Mouse (Mus musculus): ENCODE measurements around the gene Anxa4. TPM values are rescaled to one million over a fixed set of nuclear protein-coding genes. Genes with fewer than 3 reads are reported as not detected.

Anxa4 gene
- 5.8 and 5.9 TPM in 2 replicates for polyA plus RNA-seq (2015; fragmentation: Nextera tagmentation; extraction: Ambion mirVana)

DNA sequence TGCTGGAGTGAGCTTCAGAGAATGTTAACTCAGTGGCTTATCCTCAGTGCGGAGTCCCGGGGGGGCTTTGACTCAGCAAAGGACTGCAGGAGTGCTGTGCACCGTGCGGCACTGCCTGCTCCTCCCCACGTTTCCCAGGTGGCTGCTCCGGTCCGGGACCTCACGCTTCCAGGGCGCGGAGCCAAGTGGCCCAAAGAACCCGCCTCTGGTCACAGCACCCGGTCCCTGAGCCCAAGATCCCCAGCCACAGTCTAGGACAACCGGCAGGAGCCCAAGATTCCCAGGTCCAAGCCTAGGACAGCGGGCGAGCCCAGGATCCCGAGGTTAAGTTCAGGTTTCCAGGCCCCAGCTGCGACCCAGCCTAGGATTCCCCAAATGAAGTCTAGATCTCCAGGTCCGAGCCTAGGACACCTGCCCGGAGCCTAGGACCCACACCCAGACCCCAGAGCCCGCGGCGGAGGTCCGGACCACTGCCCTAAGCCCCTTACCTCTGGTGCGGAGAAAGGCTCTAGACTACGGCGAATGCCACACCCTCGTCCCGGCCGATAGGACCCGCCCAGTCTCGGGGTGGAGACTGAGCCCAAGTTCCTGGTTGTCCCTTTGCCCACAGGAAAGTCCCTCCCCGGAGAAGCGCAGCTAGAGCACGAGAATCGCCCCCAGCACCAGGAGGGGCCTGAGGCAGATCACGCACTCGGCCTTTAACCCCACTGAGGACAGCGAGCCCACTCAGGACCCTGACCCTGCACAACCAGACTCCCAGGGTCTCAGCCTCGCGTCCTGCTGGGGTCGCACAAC, at the start of gene Anxa4:
Anxa4 (minus strand) TSS at position 564 of the 795 bp plus-strand sequence.
- peak within 1 kb of the TSS; percentile 44 for H3K4me3 ChIP-seq
- peak within 1 kb of the TSS; percentile 50 for H3K9ac ChIP-seq (replicated peaks)
- H3K4me1 ChIP-seq = peaks cover 13% of the 10 kb centered on the region
- H3K27ac ChIP-seq (replicated peaks) = no peak within 1 kb of the TSS
- WGBS = under 1% methylated on average over 41 of the region's 41 CpGs
- H3K27me3 ChIP-seq = peaks cover 6% of the 10 kb centered on the region; the same call in 1 of the 2 replicates
- no peak; the same call in 1 of the 2 replicates for ATAC-seq (replicated peaks)
- H3K4me2 ChIP-seq (replicated peaks) = peak within 1 kb of the TSS; percentile 91
- H3K36me3 ChIP-seq = no peaks in the 10 kb centered on the region
- no peaks in the 10 kb centered on the region for H3K9me3 ChIP-seq

DNA sequence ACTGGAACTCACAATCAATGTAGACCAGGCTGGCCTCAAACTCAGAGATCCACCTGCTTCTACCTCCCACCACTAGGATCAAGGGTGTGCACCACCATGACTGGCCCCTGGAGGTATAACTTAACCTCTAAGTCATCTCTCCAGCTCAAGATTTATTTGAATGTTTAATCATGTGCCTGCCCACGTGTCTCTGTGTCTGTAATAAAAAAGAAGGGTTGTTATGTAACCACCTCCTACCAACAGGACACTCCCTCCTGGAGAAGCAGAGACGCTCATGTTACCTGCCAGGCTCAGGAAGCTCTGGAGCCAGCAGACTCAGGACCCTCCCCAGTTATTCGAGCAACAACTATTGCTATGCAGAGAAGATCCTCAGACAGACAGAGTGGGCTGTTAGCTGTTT, 48.6 kb upstream of the Anxa4 start:
- H3K4me3 ChIP-seq = no peak overlapping the region
- WGBS = 72% methylated on average over 3 of the region's 3 CpGs
- H3K27ac ChIP-seq (replicated peaks) = no peak overlapping the region
- no peak overlapping the region for H3K4me2 ChIP-seq (replicated peaks)
- no peak for ATAC-seq (replicated peaks)
- no peaks in the 10 kb centered on the region for H3K27me3 ChIP-seq
- no peaks in the 10 kb centered on the region for H3K9me3 ChIP-seq
- no peaks in the 10 kb centered on the region for H3K36me3 ChIP-seq
- H3K4me1 ChIP-seq = no peaks in the 10 kb centered on the region
- H3K9ac ChIP-seq (replicated peaks) = no peak overlapping the region

DNA sequence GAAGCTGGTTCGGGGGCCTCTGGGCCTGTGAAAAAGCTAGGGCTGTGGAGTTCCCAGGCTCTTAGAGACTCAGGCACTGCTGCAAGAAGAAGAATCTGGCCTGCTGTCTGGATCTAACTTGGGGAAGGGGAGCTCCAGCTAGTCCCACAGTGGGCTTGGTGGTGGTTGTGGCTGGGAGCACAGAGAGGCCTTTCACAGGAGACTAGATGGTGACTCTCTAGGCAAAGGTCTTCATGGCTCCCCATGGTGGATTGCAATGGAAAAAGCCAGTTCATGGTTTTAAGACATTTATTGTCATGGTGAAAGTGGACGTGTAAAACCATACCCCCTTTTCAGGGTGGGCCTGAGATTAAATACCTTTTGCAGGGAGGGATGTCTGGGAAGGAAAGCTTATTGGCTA, 45.7 kb upstream of the Anxa4 start:
- Histone ChIP-seq H3K4me1 (no peaks in the 10 kb centered on the region), H3K9ac (replicated peaks) (no peak overlapping the region), H3K27me3 (no peaks in the 10 kb centered on the region), H3K4me2 (replicated peaks) (no peak overlapping the region), H3K27ac (replicated peaks) (no peak overlapping the region), H3K36me3 (no peaks in the 10 kb centered on the region), H3K4me3 (no peak overlapping the region), H3K9me3 (no peaks in the 10 kb centered on the region)
- WGBS = 61% methylated on average over 2 of the region's 2 CpGs
- ATAC-seq (replicated peaks) = no peak

DNA sequence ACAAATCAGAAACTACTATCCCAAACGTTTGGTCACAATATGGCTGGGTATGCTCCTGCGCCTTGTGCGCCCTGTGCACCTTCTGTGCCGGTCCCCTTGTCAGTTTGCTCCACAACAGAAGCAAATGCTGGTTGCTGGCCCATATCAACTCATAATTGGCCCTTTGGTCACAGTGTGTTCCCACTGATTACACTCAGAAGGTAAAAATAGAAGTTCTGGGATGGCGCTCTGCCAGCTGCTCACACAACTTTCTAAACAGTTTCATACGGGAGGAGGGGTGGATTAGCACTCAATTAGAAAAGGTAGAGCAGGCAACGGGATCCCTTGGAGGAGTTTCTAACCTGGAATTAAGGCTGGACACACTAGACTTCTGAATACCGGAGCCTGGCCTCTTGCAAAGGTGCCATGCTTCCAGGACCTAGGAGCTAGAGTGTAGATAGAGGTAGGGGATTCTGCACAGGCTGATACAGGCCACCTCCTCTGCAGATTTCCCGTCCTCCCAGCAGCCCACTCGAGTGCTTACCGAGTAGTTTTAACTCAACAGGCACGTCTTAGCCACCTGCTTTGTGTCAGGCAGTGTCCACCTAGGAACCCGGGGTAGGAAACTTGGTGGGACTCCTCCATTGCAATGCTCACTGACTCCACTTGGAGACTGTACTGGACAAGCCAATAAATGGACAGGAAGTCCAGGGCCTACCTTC, 39.6 kb upstream of the Anxa4 start:
- WGBS = 79% methylated on average over 13 of the region's 13 CpGs
- no peaks in the 10 kb centered on the region for H3K27me3 ChIP-seq
- no peak overlapping the region for H3K27ac ChIP-seq (replicated peaks)
- no peak overlapping the region for H3K4me2 ChIP-seq (replicated peaks)
- no peaks in the 10 kb centered on the region for H3K36me3 ChIP-seq
- H3K9ac ChIP-seq (replicated peaks) = no peak overlapping the region
- H3K4me3 ChIP-seq = no peak overlapping the region
- no peak for ATAC-seq (replicated peaks)
- H3K9me3 ChIP-seq = no peaks in the 10 kb centered on the region
- no peaks in the 10 kb centered on the region for H3K4me1 ChIP-seq

DNA sequence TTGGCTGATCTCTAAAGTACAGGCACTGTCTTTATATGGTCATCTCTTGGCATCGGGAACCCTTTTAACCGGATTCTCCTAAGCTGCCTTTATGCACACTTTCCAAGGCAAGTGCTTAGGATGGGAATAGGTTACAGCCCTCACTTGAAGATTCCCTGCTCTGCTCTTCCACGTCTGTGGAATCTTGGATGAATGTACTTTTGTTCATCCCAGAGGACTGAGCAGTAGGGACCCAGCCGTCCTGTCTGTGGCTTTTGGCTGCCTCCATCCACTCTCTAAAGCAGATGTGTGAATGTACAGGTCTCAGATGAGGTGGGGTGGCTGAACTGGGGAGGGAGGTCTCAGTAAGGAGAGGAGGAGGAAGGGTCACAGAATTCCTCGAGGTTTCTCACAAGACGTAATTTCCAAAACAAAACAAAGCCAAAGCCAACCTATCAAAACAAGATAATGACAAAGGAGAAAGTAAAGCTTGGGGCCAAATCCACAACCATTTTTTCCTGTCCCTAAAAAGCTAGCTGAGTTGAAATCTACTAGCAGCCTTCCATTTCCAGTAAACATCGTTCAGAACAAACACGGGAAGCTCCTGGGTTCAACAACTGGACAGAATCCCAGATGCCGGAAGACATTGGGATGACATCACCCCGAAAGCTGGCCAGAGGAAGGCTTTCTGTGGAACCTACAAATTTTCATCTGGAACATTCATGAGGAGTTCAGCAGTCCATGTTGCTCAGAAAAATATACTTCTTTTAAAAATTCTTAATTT, 37.5 kb upstream of the Anxa4 start:
- Histone ChIP-seq H3K4me2 (replicated peaks) (no peak overlapping the region), H3K4me3 (no peak overlapping the region), H3K9me3 (no peaks in the 10 kb centered on the region), H3K36me3 (no peaks in the 10 kb centered on the region), H3K9ac (replicated peaks) (no peak overlapping the region), H3K27ac (replicated peaks) (no peak overlapping the region; the same call in 1 of the 2 replicates), H3K27me3 (no peaks in the 10 kb centered on the region), H3K4me1 (no peaks in the 10 kb centered on the region)
- WGBS = 73% methylated on average over 10 of the region's 10 CpGs
- ATAC-seq (replicated peaks) = no peak

DNA sequence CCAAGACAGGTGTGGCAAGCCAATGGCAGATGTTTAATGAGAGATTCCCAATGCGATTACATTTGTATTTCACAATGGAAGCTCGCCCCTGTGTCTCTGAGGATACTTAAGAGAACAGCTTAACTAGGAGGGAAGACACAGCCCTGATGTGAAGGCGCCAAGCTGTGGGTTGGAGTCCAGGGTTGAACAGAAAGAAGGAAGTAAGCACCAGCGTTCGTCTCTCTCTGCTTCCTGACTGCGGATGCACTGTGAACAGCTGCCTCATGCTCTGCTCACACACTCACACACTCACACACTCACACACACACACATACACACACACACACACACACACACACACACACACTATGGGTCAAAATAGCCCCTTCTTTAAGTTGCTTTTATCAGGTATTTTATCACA, 36.4 kb upstream of the Anxa4 start:
- ATAC-seq (replicated peaks) = no peak
- no peaks in the 10 kb centered on the region for H3K9me3 ChIP-seq
- WGBS = 92% methylated on average over 6 of the region's 6 CpGs

DNA sequence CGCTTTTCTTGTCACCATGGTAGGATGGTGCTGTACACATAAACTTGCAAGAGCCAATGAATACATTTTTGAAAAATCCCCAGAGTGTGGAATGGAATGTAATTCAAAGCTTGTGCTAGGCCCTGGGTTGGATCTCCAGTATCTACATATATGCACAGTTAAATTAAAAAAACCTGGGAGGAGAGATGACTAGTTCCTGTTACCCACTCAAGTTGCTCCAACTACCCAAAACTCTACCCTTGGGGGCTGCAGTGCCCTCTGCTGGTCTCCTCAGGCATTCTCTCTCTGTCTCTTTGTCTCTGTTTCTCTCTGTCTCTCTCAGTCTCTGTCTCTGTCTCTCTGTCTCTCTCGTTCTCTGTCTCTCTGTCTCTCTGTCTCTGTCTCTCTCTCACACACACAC, 34.0 kb upstream of the Anxa4 start:
- ATAC-seq (replicated peaks) = no peak
- H3K4me1 ChIP-seq = peaks cover 7% of the 10 kb centered on the region
- WGBS = 93% methylated on average over 2 of the region's 2 CpGs
- H3K27me3 ChIP-seq = no peaks in the 10 kb centered on the region
- no peaks in the 10 kb centered on the region for H3K36me3 ChIP-seq
- H3K27ac ChIP-seq (replicated peaks) = no peak overlapping the region
- H3K4me2 ChIP-seq (replicated peaks) = no peak overlapping the region
- no peak overlapping the region for H3K9ac ChIP-seq (replicated peaks)
- no peak overlapping the region for H3K4me3 ChIP-seq
- H3K9me3 ChIP-seq = no peaks in the 10 kb centered on the region

More for the DNA sequence above, 36.4 kb upstream of the Anxa4 start:
- no peaks in the 10 kb centered on the region for H3K4me1 ChIP-seq
- no peak overlapping the region for H3K4me3 ChIP-seq
- H3K4me2 ChIP-seq (replicated peaks) = no peak overlapping the region
- H3K27me3 ChIP-seq = no peaks in the 10 kb centered on the region
- H3K9ac ChIP-seq (replicated peaks) = no peak overlapping the region
- no peak overlapping the region for H3K27ac ChIP-seq (replicated peaks)
- no peaks in the 10 kb centered on the region for H3K36me3 ChIP-seq

DNA sequence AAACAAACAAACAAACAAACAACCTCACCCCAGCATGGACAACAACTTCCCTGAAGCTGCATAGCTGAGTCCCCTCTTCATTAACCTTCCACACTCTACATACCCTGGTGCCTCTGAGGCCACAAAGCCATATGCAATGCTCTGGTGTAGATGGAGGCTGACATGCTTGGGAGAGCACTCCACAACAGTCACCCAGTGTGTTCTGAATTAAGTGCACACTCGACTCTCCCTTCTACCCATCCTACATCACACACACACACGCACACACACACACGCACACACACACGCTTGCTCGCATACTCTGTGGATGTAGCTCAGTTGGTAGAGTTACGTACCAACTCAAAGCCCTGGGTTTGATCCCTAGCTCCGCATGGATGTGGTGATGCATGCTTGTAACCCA, 31.0 kb upstream of the Anxa4 start:
- Histone ChIP-seq H3K9ac (replicated peaks) (no peak overlapping the region), H3K4me1 (peaks cover 10% of the 10 kb centered on the region), H3K27ac (replicated peaks) (no peak overlapping the region), H3K9me3 (no peaks in the 10 kb centered on the region), H3K27me3 (no peaks in the 10 kb centered on the region), H3K4me3 (no peak overlapping the region), H3K4me2 (replicated peaks) (no peak overlapping the region), H3K36me3 (no peaks in the 10 kb centered on the region)
- 89% methylated on average over 7 of the region's 7 CpGs for WGBS
- no peak for ATAC-seq (replicated peaks)

DNA sequence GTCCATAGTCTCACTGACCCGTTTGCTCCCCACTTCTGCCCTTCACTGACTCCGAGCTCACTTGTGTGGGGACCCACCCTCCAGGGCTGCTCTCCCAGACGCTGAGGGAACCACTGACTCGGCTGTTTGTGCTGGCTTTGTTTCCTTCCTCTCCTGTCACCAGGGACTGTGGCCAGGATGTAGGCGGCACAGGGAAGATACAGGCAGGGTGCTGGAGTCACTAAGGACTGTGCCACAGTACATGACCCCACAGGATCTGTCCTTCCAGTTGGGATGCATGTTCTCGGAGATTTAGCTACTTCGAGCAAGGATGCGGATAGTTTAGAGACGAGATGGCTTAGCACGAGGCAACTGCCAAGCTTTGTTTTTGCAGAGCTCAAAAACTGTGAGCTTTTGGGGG, 30.4 kb upstream of the Anxa4 start:
- Histone ChIP-seq H3K36me3 (no peaks in the 10 kb centered on the region), H3K9me3 (no peaks in the 10 kb centered on the region), H3K27ac (replicated peaks) (no peak overlapping the region), H3K4me3 (no peak overlapping the region), H3K9ac (replicated peaks) (no peak overlapping the region), H3K27me3 (no peaks in the 10 kb centered on the region), H3K4me1 (peaks cover 10% of the 10 kb centered on the region), H3K4me2 (replicated peaks) (no peak overlapping the region)
- WGBS = 42% methylated on average over 10 of the region's 10 CpGs
- ATAC-seq (replicated peaks) = no peak

DNA sequence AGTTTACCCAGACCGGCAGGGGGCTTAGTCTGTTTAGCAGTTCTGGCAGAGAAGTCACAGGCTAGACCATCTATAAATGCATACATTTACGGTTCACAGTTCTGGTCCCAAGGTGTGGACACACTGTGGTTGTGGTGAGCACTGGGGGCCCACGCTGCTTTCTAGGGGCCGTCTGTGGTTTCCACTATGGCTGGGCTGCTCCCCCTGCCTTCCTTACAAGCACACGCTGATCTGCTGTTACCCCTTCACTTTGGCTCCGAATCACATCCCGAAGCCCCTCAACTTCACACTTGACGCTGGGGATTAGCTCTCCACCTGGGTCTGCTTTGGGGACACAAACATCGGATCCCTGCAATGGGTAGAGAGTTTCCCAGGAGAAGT, 29.7 kb upstream of the Anxa4 start:
- no peaks in the 10 kb centered on the region for H3K27me3 ChIP-seq
- no peaks in the 10 kb centered on the region for H3K9me3 ChIP-seq
- ATAC-seq (replicated peaks) = no peak
- H3K36me3 ChIP-seq = no peaks in the 10 kb centered on the region
- 27% methylated on average over 9 of the region's 9 CpGs for WGBS
- no peak overlapping the region for H3K27ac ChIP-seq (replicated peaks)
- peaks cover 10% of the 10 kb centered on the region for H3K4me1 ChIP-seq
- no peak overlapping the region for H3K9ac ChIP-seq (replicated peaks)
- H3K4me3 ChIP-seq = peak overlapping the region; percentile 23; the same call in 1 of the 2 replicates
- peak overlapping the region; percentile 42 for H3K4me2 ChIP-seq (replicated peaks)

DNA sequence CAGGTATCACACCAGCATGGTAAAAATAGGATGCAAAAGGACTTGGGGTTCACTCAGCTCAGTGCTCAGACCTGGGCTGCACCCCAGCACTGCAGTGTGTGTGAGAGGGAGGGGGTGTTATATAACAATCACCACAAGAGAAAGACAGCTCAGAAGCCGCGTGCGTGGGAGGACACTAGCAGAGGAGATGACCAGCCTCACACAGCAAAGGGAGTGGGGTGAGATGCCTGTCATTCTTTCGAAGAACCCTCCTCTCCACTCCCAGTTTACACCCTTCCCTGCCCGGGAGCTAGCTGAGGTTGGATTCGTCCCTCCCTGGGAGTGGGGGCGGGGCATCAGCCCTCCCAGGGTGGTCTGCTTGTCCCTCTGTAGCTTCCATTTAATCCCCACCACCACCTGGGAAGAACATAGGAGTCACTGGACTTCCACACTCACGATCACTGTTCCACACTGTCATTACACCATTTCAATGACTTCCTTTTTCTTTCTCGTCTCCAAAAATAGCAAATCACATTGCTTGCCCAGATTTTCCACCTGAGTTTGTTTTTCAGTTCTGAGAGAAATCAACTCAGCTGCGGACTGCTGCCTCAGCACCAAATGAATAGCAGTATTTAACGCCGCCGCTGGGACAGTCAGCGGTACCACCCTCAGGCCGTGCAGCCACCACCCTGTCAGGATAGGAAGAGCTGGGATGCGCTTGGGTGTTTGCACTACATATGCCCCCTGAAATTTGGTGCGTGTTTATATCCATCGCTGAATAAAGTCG, 29.1 kb upstream of the Anxa4 start:
- WGBS = 3% methylated on average over 19 of the region's 19 CpGs
- Histone ChIP-seq H3K4me1 (peaks cover 10% of the 10 kb centered on the region), H3K36me3 (no peaks in the 10 kb centered on the region), H3K4me2 (replicated peaks) (peak overlapping the region; percentile 42), H3K9me3 (no peaks in the 10 kb centered on the region), H3K4me3 (peak overlapping the region; percentile 23), H3K27me3 (no peaks in the 10 kb centered on the region), H3K27ac (replicated peaks) (no peak overlapping the region), H3K9ac (replicated peaks) (no peak overlapping the region)
- ATAC-seq (replicated peaks) = 0 out of 2 replicates have a peak, but pooled peaks have one; percentile 41

Measured in forebrain, embryonic 15.5 days (tissue).